Mouse (Mus musculus): ENCODE results near the gene Ston2. TPM values are rescaled to one million over a fixed set of nuclear protein-coding genes. Genes with fewer than 3 reads are reported as not detected.

Gene Ston2
- 14.8 TPM for polyA plus RNA-seq (2021)

GRCm38 (mm10) chr12:91787959-91788437, at the start of gene Ston2:
TSS of gene Ston2 (minus strand) at chr12:91788387.
- DNase-seq (ENCODE audit: low read depth, low spot score), result no peak
- no peaks in the 10 kb centered on the region for H3K27me3 ChIP-seq
- ChIA-PET POLR2A (no interaction called here), CTCF (interaction anchor here (0.8 to 2.2 kb wide), 7 partner anchors 7 to 163 kb away, joined by 3 to 7 read pairs (median 3); no protein-coding TSS in a partner anchor)
- ATAC-seq, result no peak
- in situ Hi-C loops (cut with MboI; ENCODE audit: low pct_unique_long_range_greater_than_20kb), result loop anchor here (25.0 kb wide), 1 partner anchor 376 kb away; no protein-coding TSS in a partner anchor
- TF ChIP-seq CTCF (IDR thresholded peaks at IDR 0.05), result no peak

- TF ChIP-seq CTCF (IDR thresholded peaks at IDR 0.05), result no peak
- ATAC-seq, result no peak
- ChIA-PET CTCF (no interaction called here), POLR2A (no interaction called here)
- in situ Hi-C loops (cut with MboI; ENCODE audit: low pct_unique_long_range_greater_than_20kb), result no loop called here
- no peaks in the 10 kb centered on the region for H3K27me3 ChIP-seq
- DNase-seq (ENCODE audit: low read depth, low spot score), result no peak
Measured at GRCm38 (mm10) chr12:91837401-91838065, 49.3 kb upstream of the Ston2 start.

- TF ChIP-seq CTCF (IDR thresholded peaks at IDR 0.05), result no peak
Measured at GRCm38 (mm10) chr12:91833939-91834333, 45.7 kb upstream of the Ston2 start.

GRCm38 (mm10) chr12:91833237-91833938, 45.2 kb upstream of the Ston2 start:
- ChIA-PET CTCF (no interaction called here), POLR2A (no interaction called here)
- no peak for TF ChIP-seq CTCF (IDR thresholded peaks at IDR 0.05)
- H3K27me3 ChIP-seq, result no peaks in the 10 kb centered on the region
- in situ Hi-C loops (cut with MboI; ENCODE audit: low pct_unique_long_range_greater_than_20kb), result no loop called here
- ATAC-seq (no peak), DNase-seq (ENCODE audit: low read depth, low spot score) (no peak)

More at GRCm38 (mm10) chr12:91833939-91834333, 45.7 kb upstream of the Ston2 start:
- no peak for DNase-seq (ENCODE audit: low read depth, low spot score)
- CTCF ChIA-PET, result interaction anchor here (1.7 kb wide), 1 partner anchor 10 kb away, joined by 4 read pairs; no protein-coding TSS in a partner anchor
- H3K27me3 ChIP-seq, result no peaks in the 10 kb centered on the region
- in situ Hi-C loops (cut with MboI; ENCODE audit: low pct_unique_long_range_greater_than_20kb), result no loop called here
- no peak for ATAC-seq
- POLR2A ChIA-PET, result no interaction called here

- TF ChIP-seq CTCF (IDR thresholded peaks at IDR 0.05), result no peak
- in situ Hi-C loops (cut with MboI; ENCODE audit: low pct_unique_long_range_greater_than_20kb), result no loop called here
- no peak for ATAC-seq
- no peaks in the 10 kb centered on the region for H3K27me3 ChIP-seq
- ChIA-PET POLR2A (no interaction called here), CTCF (no interaction called here)
- no peak for DNase-seq (ENCODE audit: low read depth, low spot score)
Measured at GRCm38 (mm10) chr12:91831410-91831809, 43.2 kb upstream of the Ston2 start.

- TF ChIP-seq CTCF (IDR thresholded peaks at IDR 0.05), result no peak
- no peak for DNase-seq (ENCODE audit: low read depth, low spot score)
- H3K27me3 ChIP-seq, result no peaks in the 10 kb centered on the region
- in situ Hi-C loops (cut with MboI; ENCODE audit: low pct_unique_long_range_greater_than_20kb), result no loop called here
- no peak for ATAC-seq
- ChIA-PET CTCF (no interaction called here), POLR2A (no interaction called here)
Measured at GRCm38 (mm10) chr12:91820461-91820860, 32.3 kb upstream of the Ston2 start.

GRCm38 (mm10) chr12:91818726-91819125, 30.5 kb upstream of the Ston2 start:
- H3K27me3 ChIP-seq, result no peaks in the 10 kb centered on the region
- POLR2A ChIA-PET, result no interaction called here
- CTCF ChIA-PET, result interaction anchor here (1.0 to 1.3 kb wide), 2 partner anchors 22 to 27 kb away, joined by 3 read pairs; no protein-coding TSS in a partner anchor
- in situ Hi-C loops (cut with MboI; ENCODE audit: low pct_unique_long_range_greater_than_20kb), result no loop called here
- TF ChIP-seq CTCF (IDR thresholded peaks at IDR 0.05), result no peak
- ATAC-seq (no peak), DNase-seq (ENCODE audit: low read depth, low spot score) (no peak)

- in situ Hi-C loops (cut with MboI; ENCODE audit: low pct_unique_long_range_greater_than_20kb), result no loop called here
- H3K27me3 ChIP-seq, result no peaks in the 10 kb centered on the region
- ChIA-PET CTCF (interaction anchor here (0.9 to 1.3 kb wide), 3 partner anchors 8 to 10 kb away, joined by 3 to 4 read pairs (median 3); no protein-coding TSS in a partner anchor), POLR2A (no interaction called here)
- ATAC-seq (peak; percentile 89), DNase-seq (ENCODE audit: low read depth, low spot score) (no peak)
- peak; percentile 88 for TF ChIP-seq CTCF (IDR thresholded peaks at IDR 0.05)
Measured at GRCm38 (mm10) chr12:91815990-91816389, 27.8 kb upstream of the Ston2 start.

GRCm38 (mm10) chr12:91815552-91815951, 27.4 kb upstream of the Ston2 start:
- DNase-seq (ENCODE audit: low read depth, low spot score) (no peak), ATAC-seq (no peak)
- ChIA-PET CTCF (interaction anchor here (1.0 to 1.2 kb wide), 2 partner anchors 9 to 10 kb away, joined by 4 read pairs; no protein-coding TSS in a partner anchor), POLR2A (no interaction called here)
- no peak for TF ChIP-seq CTCF (IDR thresholded peaks at IDR 0.05)
- H3K27me3 ChIP-seq, result no peaks in the 10 kb centered on the region
- in situ Hi-C loops (cut with MboI; ENCODE audit: low pct_unique_long_range_greater_than_20kb), result no loop called here

- TF ChIP-seq CTCF (IDR thresholded peaks at IDR 0.05), result no peak
- ATAC-seq (no peak), DNase-seq (ENCODE audit: low read depth, low spot score) (no peak)
- ChIA-PET CTCF (no interaction called here), POLR2A (interaction anchor here (0.6 kb wide), 1 partner anchor 53 kb away, joined by 3 read pairs; no protein-coding TSS in a partner anchor)
- in situ Hi-C loops (cut with MboI; ENCODE audit: low pct_unique_long_range_greater_than_20kb), result no loop called here
- H3K27me3 ChIP-seq, result no peaks in the 10 kb centered on the region
Measured at GRCm38 (mm10) chr12:91808911-91809310, 20.7 kb upstream of the Ston2 start.

GRCm38 (mm10) chr12:91807761-91808160, 19.6 kb upstream of the Ston2 start:
- no peaks in the 10 kb centered on the region for H3K27me3 ChIP-seq
- ChIA-PET POLR2A (no interaction called here), CTCF (interaction anchor here (1.1 kb wide), 1 partner anchor 9 kb away, joined by 3 read pairs; no protein-coding TSS in a partner anchor)
- no peak for TF ChIP-seq CTCF (IDR thresholded peaks at IDR 0.05)
- DNase-seq (ENCODE audit: low read depth, low spot score), result no peak
- in situ Hi-C loops (cut with MboI; ENCODE audit: low pct_unique_long_range_greater_than_20kb), result no loop called here
- ATAC-seq, result no peak

Data from Patski (cell line).